Mouse (Mus musculus): Measurements from ENCODE around the gene Slc17a7.
"Not testable (repeated sequence)": the region's sequence is repeated elsewhere in the genome, so short reads cannot be mapped to it uniquely, and the experiment has no call there.

Slc17a7 gene

DNA sequence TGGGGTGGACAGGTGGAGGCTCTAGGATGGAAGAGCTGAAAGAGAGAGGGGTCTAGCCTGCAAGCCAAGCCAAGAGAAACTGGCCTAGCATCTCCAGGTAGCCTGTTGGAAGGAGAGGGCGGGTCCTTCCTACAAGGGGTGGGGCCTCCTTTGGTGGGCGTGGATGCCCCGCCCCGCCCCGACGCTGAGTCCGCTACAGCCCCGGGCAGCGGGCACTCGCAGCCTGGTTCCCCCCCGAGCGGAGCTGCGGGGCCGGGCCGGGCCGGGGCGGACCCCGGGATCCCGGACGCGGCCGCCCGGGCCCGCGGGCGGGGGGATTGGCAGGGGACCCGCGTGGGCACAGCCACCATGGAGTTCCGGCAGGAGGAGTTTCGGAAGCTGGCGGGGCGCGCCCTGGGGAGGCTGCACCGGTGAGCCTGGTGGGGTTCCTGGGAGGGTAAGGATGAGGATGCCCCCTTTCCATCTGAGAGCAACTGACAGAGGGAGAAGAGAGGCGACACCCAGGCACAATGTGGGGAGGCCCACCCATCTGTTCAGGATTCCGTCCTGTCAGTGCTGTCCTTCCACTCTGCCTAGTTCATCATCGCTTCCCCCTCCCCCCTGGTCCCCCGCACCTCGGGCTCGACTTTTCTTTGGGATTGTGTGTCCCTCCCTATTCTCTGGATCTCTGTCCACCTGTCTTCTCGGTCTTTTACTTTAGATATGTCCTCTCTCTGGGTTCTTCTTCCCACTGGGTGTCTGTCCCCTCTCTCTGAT is at the start of gene Slc17a7:
Gene Slc17a7 (plus strand): TSS at position 215 of the 756 bp plus-strand sequence.
- DNase-seq = peak; percentile 50

- DNase-seq = no peak
Observed at GRCm38 (mm10) chr7:45117566-45117965, 46.2 kb upstream of the Slc17a7 start.

DNA sequence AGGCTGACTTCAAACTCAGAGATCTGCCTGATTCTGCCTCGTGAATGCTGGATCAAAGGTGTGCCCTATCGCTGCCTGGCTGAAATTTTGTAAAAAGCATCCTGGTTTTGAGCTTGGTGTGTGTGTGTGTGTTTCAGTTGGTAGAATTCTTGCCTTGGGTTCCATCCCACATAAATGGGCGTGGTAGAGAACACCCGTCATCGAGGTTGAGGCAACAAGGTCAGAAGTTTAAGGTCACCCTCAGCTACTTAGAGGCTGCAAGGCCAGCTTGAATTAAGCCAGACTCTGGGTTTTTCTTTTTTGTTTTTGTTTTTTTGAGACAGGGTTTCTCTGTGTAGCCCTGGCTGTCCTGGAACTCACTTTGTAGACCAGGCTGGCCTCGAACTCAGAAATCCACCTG is 45.4 kb upstream of the Slc17a7 start:
- DNase-seq = no peak

DNA sequence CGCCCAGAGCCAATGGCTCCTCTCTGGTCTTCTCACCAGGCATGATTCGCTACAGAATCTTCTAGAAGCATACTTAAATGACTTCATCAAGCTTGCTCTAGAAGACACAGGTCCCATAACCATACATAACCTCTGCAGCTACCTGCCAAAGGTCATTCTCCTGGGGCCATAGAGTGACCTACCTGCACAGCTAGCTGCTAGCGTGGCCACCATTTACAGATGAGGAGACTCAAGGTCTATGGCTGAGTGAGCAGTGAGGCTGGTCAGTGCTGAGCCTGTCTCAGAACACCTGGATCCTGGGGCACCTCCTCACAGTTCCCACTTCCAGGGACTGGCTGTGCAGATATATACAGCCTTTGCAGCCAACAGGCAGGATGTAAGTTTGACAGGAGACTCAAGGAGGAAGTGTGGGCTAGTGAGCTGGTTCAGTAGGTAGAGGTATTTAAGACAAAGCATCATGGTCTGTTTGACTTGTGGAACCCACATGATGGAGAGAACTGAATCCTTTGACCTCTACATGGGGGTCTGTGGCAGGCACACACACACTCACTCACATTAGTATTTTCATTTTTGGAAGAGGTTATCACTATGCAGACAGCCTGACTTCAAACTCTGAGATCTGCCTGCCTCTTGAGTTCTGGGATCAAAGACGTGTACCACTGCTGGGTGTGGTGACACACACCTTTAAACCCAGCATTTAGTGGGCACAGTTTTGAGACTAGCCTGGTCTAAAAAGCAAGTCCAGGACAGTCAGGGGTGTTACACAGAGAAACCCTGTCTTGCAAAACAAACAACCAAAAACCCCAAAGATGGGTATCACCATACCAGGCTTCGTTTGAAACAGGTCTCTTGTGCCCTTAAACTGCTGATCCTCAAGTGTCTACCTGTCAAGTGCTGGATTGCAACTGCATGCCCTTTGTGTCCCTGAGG is 43.7 kb upstream of the Slc17a7 start:
- no peak for DNase-seq

GRCm38 (mm10) chr7:45121404-45121803 is 42.3 kb upstream of the Slc17a7 start:
- peak; percentile 49 for DNase-seq

DNA sequence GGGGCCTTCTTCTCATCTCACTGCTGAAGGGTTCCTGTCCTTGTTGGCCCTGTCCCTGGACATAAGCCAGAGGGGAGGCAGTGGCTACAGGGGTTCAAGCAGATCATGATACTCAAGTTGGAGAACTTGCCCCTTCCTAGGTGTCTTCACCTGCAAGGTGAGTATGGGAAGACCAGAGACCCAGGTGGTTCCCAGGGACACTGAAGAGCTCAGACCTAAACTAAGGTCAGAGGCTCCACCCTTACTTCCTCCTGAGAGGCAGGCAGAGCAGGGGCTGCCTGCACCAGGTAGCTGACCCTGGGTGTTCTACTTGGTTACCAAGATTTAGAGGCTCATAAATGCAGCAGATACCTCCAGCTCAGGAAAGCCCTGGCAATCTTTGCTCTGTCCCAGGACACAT is 41.8 kb upstream of the Slc17a7 start:
- no peak for DNase-seq

DNA sequence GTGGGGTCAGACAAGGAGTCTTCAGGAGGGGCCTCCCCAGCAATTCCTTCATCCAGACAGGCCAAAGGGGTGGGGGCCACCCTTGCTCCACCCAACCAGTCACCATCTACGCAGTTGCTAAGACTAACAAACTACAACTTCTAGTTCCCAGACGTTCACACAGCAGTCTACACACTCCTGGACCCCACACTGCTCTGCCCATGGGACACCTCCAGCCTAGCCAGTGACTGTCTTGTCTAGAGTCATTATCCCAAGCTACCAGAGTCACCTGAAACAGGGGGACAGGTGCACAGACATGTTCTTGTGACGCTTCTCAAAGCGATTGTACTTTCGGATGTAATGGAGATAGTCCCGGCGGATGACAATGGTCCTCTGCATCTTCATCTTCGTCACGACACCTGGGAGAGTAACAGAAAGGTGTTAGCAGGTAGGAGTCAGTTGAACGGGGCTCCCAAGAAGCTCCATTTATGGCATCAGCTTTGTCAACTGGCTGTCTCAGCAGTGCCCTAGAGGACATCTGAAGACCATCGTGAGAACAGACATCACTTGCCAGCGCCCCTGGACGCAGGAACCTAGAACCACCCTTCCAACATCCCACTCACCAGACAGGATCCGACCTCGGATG is 41.1 kb upstream of the Slc17a7 start:
- DNase-seq = no peak

DNA sequence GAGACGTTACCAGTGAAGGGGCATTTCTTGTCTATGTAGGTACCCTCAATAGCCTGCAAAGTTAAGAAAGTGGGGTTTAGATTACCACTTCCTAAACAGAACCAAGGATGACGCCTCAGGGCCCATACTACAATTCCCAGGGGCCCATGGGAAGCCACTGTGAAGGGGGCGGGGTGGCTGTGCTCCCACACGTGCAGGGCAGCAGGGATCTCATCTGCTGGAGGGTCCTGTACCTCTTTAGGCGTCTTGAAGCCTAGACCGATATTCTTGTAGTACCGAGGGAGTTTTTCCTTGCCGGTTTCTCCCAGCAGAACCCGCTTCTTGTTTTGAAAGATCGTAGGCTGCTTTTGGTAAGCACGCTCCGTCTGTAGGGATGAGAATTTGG is 40.6 kb upstream of the Slc17a7 start:
- no peak for DNase-seq

DNA sequence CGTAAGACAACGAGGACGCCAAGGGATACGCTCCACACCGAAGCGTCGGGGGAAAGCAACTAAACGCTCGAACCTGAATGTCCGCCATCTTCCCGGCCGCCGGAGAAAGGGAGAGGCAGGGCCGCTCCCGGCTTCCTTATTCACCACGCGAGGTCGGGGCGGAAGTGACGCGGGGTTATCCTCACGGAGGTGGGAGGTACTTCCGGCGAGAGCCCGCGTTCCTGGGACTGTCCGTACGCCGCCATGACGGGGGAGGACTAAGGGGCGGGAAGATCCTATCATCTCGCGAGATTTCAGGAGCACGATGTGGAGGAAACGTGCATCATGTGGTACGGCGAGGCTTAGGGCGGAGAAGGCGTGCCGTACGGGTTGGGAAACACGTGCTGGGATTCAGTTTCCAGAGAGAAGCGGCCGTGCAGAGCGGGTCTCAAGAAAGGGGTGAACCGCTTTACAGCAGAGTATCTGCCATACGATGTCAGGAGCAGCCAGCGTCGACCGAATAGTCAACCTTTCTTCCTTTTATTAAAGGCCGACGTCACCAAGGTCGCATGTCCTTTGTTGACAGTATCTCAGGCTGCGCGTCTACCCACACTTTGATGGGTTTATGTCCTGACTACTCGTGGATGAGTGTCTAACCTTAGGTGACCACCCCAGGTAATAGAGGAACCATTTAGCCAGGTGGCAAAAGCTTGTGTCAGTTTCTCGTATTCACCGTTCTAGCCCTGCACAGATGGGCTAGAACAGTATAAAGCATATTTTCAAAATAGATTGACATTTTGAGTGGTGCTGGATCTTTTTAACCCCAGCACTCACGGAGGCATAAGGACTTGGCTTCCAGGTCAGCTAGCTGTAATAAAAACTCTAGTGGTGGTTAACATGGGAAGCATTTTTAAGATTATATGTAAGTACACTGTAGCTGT is 39.3 kb upstream of the Slc17a7 start, which contains the start of gene Rps11:
Gene Rps11 (minus strand): TSS at position 216 of the 920 bp plus-strand sequence.
- peak; percentile 98 for DNase-seq

DNA sequence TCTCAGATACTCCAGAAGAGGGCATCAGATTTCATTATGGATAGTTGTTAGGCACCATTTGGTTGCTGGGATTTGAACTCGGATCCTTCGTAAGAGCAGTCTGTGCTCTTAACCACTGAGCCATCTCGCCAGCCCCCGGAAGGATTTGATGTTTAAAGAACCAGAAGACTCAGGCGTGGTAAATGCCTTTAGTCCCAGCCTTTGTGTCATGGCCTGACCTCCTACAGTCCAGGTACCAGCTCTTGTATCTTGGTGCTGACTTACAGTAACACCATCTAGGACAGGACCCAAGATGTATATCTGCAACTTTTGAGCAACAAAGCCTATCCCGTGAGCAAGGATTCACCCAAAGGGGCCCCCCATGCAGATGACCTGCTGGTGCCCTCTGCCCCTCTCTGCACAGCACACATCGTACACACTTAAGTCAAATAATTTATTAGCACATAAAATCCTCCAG is 38.6 kb upstream of the Slc17a7 start:
- DNase-seq = no peak

DNA sequence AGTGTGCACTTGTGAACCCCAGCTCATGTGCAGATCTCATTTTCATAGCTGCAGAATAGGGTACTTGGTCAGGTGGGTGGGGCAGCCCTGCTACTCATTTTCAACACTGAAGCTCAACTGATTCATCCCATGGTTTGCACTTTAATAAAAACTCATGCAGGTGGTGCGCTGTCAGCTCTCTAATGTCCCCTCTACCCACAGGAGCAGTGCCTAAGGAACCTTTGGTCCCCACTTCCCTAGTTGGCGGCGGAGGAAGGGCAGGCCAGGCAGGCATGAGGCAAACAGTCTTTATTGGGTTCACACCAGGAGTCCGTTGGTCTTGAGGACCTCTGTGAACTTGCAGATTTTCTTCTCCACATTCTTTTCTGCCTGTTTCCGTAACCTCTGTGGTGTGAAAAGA is 38.1 kb upstream of the Slc17a7 start:
- not testable (repeated sequence) for DNase-seq

- DNase-seq = no peak
Observed at GRCm38 (mm10) chr7:45126147-45126843, 37.5 kb upstream of the Slc17a7 start.

- no peak for DNase-seq
Observed at GRCm38 (mm10) chr7:45126844-45127699, 36.7 kb upstream of the Slc17a7 start.

DNA sequence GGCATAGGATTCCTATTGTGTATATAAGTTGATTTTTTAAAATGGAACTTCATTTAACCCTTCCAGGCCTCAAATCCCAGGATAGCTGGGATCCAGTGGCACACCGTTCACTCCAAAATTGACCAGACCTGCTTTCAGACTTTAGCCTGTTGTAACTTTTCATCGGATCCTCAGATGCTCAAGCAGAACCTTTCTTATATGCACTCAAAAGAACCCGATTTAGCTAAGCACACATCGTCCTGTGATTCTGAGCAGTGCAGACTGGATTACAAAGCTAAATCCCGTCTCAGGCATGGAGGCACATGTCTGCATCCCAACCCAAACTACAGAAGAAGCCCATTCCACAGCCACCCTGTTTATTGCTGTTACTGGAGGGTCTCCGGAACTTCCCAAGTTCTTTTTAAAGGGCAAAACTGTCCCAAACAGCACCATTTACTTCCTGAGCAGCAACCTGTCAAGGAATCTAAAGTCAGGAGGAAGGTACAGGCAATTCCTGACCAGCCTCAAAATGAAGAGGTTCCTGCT is 36.0 kb upstream of the Slc17a7 start:
- DNase-seq = no peak

- peak; percentile 97 for DNase-seq
Observed at GRCm38 (mm10) chr7:45128624-45129246, 35.0 kb upstream of the Slc17a7 start, which contains the start of gene Rpl13a. TSS of gene Rpl13a (minus strand) at chr7:45128761.

DNA sequence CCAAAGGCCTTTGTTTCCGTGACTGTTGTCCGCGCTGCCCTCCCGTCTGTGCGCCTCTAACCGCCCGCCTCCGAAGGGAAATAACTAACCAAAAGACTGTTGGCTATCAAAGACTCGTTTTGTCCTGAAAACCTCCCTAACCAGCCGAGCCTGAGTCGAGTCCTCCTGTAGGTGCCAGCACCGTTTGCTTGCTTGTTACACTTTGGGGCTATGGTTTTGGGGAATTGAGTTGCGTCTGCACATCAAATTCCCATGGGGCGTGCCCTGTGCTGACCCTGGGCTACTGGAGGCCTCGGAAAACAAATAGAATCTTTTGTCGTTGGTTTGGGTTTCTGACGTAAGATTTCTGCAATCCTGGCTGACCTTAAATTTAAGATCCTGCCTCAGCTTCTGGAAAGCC is 34.4 kb upstream of the Slc17a7 start:
- DNase-seq = no peak

DNA sequence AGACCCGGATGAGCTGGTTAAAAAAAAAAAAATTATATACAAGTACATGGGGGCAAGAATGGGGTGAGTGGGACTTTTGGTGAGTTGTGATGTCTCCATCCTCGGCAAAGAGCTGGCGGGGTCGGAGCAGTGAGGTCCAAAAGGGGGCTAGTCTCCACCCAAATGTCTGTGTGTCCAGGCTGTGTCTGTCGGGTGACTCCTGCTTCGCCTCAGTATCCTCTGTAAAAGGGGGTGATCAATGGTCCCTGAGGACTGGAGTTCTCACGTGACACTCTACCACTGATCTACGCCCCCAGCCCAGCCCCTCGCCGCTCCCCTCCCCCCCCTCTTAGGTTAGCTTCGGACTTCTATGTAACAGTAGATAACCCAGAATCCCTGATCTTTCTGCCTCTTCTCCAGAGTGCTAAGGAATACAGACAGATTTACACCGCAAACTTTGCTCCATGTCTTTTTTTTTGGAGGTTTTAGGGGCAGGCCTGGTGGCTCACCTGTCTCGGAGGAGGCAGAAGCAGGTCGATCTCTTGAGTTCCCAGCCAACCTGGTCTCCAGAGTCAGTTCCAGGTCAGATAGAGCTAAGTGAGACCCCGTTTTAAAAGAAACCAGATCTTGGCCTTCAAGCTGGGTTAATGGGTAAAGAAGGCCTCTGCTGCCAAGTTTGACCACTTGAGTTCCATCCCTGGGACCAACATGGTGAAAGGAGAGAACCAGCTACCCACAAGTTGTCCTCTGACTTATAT is 33.8 kb upstream of the Slc17a7 start:
- no peak for DNase-seq

DNA sequence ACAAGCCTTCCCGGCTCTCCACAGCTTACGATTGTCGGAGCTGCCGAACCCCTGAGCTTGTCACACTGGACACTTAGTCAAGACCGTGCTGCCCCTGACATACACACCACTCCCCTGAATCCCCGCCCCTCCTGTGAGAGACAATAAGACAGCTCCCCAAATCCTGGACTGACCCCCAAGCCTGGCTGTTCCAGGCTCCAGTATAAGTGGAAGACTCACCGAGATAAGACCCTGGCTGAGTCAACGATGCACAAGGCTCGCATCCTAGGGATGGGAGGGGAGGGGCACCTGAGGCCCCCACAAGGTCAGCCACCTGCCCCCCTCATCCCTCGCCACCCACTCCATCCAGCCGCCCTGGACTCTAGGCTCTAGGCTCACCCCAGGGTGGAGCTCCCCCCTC is 31.9 kb upstream of the Slc17a7 start:
- DNase-seq = no peak
